Mouse (Mus musculus): ENCODE measurements at regions not wholly inside any gene's neighbourhood (a gene's known extent, or its start where the extent isn't known, plus 50 kb on each side); places are given as distances from the start of the nearest gene placed in this dataset.
"Not testable (repeated sequence)": the region's sequence is repeated elsewhere in the genome, so short reads cannot be mapped to it uniquely, and the experiment has no call there.

- DNase-seq (ENCODE audit: low spot score), result no peak
Measured at GRCm38 (mm10) chr12:27977548-27978256, 574.5 kb downstream of the Dcdc2c start.

DNA sequence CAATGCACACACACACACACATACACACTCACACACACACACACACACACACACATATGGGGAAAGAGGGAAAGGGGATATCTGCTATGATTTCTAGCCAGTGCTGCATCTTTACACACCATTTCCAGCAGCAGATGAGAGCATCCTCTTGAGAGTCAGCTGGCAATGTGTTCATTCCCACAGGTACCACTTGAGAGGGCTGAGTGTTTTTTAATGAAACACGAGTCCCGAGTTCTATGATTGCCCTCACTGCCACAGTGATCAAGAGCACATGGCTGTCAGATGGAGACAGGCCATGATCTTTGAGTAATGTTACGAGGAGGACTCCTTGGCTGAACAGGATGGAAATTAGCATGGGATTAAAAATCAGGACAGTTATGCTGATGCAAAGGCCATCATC, 589.3 kb downstream of the Dcdc2c start:
- no peak for DNase-seq (ENCODE audit: low spot score)

GRCm38 (mm10) chr12:27960064-27960463, 592.1 kb downstream of the Dcdc2c start:
- DNase-seq (ENCODE audit: low spot score), result no peak

- DNase-seq (ENCODE audit: low spot score), result no peak
Measured at GRCm38 (mm10) chr12:27947646-27948045, 604.6 kb downstream of the Dcdc2c start.

DNA sequence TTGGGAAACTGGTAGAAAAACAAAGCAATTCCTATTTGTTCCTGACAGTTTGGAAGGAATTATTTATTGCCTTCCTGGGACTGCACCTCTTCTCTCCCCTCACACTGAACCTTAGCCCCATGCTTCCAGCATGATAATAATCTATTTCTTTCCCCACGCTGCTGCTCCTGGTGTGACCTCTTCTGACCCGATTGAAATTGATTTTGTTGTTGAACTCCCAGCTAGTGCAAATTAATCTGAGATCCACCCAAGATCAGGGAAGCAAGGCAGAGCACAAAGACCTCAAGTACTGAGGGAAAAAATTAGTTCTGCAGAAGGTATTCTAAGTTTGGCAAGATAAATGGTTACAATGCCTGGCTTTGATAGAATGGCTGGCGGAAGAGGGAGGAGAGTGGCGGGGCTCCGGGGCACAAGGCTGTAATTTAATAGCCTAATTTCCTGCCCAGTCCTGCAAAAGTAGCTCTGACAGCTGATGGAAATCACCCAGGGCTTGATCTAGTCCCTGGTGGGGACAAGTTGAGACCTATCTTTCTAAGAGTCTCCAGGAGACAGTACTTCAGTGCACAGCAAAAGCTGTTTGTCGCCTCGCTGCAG, 604.6 kb upstream of the Sox11 start:
- DNase-seq (ENCODE audit: low spot score), result no peak

GRCm38 (mm10) chr12:27945411-27945810, 603.0 kb upstream of the Sox11 start:
- no peak for DNase-seq (ENCODE audit: low spot score)

GRCm38 (mm10) chr12:27941053-27941452, 598.7 kb upstream of the Sox11 start:
- DNase-seq (ENCODE audit: low spot score), result no peak

GRCm38 (mm10) chr12:27932382-27933140, 590.2 kb upstream of the Sox11 start:
- no peak for DNase-seq (ENCODE audit: low spot score)

DNA sequence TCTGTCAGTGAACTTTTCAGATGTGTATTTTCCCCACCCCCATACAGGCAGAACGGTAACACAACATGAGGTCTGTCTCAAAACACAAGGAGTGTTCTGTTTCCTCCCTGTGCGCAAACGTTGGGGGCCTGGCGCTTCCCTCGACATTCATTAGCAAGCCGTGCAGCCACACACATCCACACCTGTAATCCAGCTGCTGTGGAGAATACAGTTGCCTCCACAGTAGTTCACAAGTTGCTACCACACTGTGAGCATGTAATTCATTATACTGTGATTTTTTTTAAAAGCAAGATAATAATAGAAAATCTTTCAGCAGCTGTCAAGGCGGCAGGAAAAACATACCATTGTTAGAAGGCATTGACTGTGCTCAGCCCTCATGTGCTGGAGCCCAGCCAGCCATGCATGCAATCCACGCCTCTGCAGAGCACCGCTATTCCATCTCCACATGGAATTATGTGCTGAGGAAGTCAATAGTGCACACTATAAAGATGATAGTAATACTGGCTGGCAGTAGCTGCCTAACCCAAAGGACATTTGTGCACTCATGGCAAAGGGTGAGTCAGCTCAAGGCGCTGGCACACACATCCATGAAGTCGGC, 586.1 kb upstream of the Sox11 start:
- DNase-seq (ENCODE audit: low spot score), result no peak

GRCm38 (mm10) chr12:27926730-27927129, 584.4 kb upstream of the Sox11 start:
- DNase-seq (ENCODE audit: low spot score), result no peak

GRCm38 (mm10) chr12:27920607-27921006, 578.2 kb upstream of the Sox11 start:
- no peak for DNase-seq (ENCODE audit: low spot score)

DNA sequence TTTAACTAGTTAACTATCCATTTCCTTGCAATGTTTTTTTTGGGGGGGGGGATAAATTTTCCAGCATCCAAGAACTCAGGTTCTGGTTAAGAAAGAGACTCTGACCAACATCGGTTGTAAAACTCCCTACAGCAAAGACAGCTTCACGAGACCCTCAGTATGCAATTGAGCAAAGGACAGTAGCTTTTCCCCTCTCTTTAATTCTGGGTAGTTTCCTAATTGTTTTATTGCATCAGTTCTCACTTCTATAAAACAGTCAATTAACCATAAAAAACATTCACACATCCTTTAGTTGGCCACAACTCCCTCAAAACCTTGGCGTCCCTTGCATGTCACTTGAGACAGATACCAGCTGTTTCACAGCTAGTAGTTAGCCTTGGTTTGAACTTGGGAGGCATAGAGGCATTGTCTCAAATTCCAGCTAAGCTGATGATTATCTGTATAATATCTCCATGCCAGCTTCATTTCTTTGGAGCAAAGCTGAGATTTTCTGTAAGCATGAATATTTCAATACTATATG, 574.1 kb upstream of the Sox11 start:
- DNase-seq (ENCODE audit: low spot score), result no peak

- no peak for DNase-seq (ENCODE audit: low spot score)
Measured at GRCm38 (mm10) chr12:27909417-27910100, 567.2 kb upstream of the Sox11 start.

DNA sequence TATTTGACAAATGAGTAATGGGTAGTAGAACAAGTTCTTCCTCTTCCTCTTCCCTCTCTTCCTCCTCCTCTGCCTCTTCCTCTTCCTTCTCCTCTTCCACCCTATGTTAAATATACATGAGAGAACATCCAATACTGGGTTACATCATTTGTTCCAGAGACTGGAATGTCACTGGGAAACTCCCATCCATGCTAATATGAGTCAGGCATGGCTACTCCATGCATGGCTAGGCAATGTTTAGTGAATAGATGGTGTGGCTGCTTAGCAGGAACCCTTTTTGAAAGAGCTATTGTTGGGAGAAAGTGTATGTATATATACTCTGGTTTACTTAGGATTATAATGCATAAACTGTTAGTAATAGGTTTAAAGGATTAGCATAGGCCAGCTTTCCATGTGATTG, 554.3 kb upstream of the Sox11 start:
- DNase-seq (ENCODE audit: low spot score), result not testable (repeated sequence)

- DNase-seq (ENCODE audit: low spot score), result no peak
Measured at GRCm38 (mm10) chr12:27881720-27882119, 539.3 kb upstream of the Sox11 start.

- DNase-seq (ENCODE audit: low spot score), result no peak
Measured at GRCm38 (mm10) chr12:27866421-27866820, 524.0 kb upstream of the Sox11 start.

DNA sequence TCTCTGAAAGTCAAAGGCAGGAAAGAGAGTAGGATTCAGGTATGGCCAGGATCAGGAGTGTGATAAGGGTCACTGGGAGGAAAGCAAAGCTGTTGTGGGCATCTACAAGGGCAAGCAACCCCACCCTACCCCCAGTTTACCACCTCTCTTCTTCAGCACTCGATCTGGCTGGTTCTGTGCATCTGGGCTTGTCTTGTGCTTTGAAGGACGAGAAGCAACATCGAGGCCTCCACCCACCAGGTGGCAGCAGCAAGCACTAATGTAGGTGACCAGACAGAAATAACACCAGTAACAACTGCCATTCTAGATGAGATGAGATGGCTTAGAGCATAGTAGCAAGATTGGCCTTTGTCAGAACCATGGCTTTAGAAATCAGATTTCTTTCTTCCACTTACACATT, 507.2 kb upstream of the Sox11 start:
- no peak for DNase-seq (ENCODE audit: low spot score)

DNA sequence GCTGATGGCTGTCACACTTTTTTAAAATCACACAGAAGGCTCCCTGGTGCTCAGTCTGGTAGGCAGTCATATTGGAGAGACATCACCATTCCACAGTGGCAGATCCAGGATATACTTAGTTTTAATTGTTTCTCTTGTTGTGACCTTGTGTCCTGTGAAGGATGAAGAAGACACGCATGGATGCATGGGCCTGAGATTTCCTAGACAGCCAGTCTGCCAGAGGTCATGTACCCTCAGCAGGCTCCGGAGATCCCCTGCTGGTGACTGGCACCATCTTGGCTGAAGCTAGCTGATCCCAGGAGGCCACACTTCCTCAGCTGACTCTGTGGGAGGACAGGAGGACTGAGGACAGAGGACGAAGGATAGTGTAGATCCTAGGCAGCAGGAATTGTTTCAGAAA, 506.7 kb upstream of the Sox11 start:
- DNase-seq (ENCODE audit: low spot score), result no peak

- DNase-seq (ENCODE audit: low spot score), result no peak
Measured at GRCm38 (mm10) chr12:27848141-27848540, 505.8 kb upstream of the Sox11 start.

- DNase-seq (ENCODE audit: low spot score), result no peak
Measured at GRCm38 (mm10) chr12:27847397-27847796, 505.0 kb upstream of the Sox11 start.

- DNase-seq (ENCODE audit: low spot score), result no peak
Measured at GRCm38 (mm10) chr12:27844958-27845357, 502.6 kb upstream of the Sox11 start.

DNA sequence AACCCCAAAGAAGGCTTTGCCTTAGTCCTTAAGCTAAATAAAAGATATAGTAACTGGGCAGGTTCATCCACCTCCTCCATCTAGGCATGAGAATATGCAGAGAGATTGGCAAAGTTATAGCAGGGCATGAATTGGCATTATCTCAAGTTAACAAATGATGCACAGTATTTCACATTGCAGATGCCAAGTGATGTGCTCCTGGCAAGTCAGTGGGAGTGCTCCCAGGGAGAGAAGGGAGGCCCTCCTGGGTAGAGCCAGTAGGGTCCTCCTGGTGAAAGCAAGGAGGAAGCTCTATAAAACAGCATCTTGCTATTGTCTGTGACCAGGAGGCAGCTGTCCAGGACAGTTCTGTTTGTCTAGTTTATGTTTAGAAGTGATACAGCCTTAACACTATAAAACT, 496.6 kb upstream of the Sox11 start:
- no peak for DNase-seq (ENCODE audit: low spot score)
